Mouse (Mus musculus): ENCODE data around the gene Agpat2.

The Agpat2 gene

GRCm38 (mm10) chr2:26595725-26596435 is 8.3 kb downstream of the Agpat2 start:
- DNase-seq (ENCODE audit: low spot score): no peak

- DNase-seq (ENCODE audit: low spot score): no peak
Measured at GRCm38 (mm10) chr2:26594934-26595724, 9.1 kb downstream of the Agpat2 start.

- no peak for DNase-seq (ENCODE audit: low spot score)
Measured at GRCm38 (mm10) chr2:26594461-26594933, 9.7 kb downstream of the Agpat2 start.

GRCm38 (mm10) chr2:26594022-26594346 is 10.2 kb downstream of the Agpat2 start:
- DNase-seq (ENCODE audit: low spot score): no peak

GRCm38 (mm10) chr2:26593211-26594021 is 10.8 kb downstream of the Agpat2 start:
- no peak for DNase-seq (ENCODE audit: low spot score)

DNA sequence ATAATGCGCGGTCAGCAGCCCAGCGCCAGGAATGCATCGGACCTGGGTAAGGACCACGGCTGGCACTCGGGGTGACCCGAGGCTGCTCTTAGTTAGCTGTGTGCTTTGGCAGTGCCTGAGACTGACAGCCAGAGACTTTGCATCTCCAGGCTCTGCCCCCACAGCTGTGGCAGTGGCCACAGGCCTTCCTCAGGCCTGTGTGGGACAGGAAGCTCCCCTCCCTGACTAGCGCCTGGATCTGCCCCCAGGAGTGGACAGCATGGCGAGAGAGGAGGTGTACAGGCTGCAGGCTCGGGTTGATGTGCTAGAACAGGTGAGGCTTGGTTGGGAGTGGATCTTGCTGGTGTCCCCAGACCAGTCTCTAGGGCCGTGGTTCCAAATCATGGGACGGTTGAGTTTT is 12.8 kb downstream of the Agpat2 start:
- DNase-seq (ENCODE audit: low spot score): no peak

GRCm38 (mm10) chr2:26590962-26591361 is 13.3 kb downstream of the Agpat2 start:
- no peak for DNase-seq (ENCODE audit: low spot score)

- no peak for DNase-seq (ENCODE audit: low spot score)
Measured at GRCm38 (mm10) chr2:26590282-26590681, 13.9 kb downstream of the Agpat2 start.

DNA sequence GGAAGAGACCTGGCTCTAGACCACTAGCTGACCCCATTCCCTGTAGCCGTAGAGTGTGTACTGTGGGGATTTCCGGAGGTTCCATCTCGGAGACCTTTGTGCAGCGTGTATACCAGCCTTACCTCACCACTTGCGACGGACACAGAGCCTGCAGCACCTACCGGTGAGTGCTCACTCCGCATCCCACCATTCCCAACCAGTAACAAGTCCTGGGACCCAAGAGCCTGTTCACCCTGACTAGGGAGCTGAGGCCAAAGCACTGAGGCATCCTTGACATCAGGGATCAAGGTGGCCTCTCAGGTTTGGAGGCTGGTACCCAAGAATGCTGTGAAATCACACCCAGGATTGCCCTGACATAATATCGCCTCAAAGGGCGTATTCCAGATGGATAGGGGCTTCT is 14.9 kb downstream of the Agpat2 start:
- DNase-seq (ENCODE audit: low spot score): no peak

DNA sequence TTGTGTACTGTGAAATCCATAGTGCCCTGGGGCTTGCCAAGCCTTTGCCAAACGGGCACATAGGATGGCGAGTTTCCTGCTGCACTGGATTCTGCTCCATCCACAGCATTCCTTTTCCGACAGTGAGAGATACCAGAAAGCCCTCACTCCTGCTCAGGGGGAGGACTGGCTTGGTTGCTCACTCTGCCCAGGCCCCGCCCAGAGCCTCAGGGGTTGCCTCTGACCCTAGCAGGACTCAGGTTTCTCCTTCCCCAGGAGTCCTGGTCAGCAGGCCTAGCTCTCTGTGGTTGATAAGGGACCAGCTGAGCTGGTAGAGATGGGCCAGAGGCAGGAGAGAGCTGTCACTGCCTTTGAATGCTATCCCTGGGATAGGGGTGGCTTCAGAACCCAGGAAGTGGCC is 15.6 kb downstream of the Agpat2 start:
- DNase-seq (ENCODE audit: low spot score): no peak

- no peak for DNase-seq (ENCODE audit: low spot score)
Measured at GRCm38 (mm10) chr2:26587044-26587405, 17.2 kb downstream of the Agpat2 start.

DNA sequence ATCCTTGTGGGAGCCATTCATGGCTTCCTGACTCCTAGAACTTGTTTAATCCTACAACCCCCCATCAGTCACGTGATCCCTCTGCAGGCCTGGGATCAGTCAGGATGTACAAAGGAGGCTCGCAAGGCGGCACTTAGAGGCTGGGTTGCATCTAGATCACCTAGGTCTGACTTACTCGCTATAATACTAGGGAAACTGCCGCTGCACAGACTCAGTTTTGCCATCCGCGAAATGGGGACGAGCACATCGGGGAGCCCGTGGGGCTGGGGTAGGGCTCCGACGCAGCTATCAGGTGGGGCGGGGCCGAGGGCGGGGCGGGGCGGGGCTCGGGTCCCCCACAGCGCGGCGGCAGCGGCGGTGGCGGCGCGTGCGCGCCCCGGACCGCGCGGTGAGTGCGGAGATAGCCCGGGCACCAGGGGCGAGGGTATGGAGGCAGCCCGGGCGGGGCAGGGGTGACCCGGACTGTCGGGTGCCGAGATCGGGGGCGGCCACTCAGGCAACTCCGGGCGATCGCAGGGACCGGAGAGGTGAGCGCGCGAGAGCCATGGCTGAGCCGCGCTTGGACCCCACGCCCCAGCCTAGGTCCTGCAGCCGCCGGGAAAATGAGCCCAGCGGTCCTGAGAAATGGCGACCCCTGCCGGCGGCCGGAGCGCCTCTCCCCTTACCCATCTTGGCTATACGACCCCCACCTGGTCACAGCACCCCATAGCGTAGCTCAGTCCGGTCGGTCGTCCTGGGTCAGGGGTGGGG is 17.7 kb downstream of the Agpat2 start, which contains the start of gene Gm20532:
Gene Gm20532, plus strand, starts transcription at position 346 of the 750 bp plus-strand sequence.
- DNase-seq (ENCODE audit: low spot score): no peak

DNA sequence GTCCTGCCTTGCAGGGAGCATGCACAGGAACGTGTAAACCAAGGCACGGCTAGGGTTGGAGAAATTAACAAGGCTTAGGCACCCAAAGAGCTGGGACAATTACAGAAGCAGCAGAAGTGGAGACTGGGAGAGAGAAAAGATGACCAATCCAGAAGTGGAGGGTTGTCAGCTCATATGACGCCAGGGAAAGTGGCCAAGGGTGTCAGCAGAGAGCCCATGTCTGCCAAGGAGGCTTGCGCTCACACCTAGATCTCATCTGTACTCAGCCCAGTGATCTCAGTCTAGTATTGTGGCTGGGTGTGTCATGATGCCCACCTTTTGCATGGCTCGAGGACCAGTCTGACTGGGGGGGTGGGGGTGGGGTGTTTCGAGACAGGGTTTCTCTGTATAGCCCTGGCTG is 18.5 kb downstream of the Agpat2 start:
- no peak for DNase-seq (ENCODE audit: low spot score)

GRCm38 (mm10) chr2:26583640-26584039 is 20.6 kb downstream of the Agpat2 start:
- no peak for DNase-seq (ENCODE audit: low spot score)

- DNase-seq (ENCODE audit: low spot score): no peak
Measured at GRCm38 (mm10) chr2:26582741-26583140, 21.5 kb downstream of the Agpat2 start.

DNA sequence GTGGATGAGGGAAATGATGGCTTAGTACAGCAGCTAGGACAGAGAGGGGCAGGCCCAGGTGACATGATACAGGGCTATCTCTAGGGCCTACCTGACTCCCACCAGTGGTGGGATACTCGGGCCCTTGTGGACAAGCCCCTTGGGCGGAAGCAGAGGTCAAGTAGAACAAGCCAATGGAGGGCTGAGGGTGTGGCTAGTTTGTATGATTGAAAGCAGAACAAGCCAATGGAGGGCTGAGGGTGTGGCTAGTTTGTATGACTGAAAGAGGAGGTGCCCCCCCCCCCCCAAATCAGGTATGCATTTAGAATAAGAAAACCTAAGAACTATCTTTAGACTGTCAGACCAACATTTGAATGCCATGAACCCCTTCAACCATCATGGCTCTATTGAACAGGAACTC is 22.0 kb downstream of the Agpat2 start:
- no peak for DNase-seq (ENCODE audit: low spot score)

- DNase-seq (ENCODE audit: low spot score): no peak
Measured at GRCm38 (mm10) chr2:26580751-26581150, 23.5 kb downstream of the Agpat2 start.

DNA sequence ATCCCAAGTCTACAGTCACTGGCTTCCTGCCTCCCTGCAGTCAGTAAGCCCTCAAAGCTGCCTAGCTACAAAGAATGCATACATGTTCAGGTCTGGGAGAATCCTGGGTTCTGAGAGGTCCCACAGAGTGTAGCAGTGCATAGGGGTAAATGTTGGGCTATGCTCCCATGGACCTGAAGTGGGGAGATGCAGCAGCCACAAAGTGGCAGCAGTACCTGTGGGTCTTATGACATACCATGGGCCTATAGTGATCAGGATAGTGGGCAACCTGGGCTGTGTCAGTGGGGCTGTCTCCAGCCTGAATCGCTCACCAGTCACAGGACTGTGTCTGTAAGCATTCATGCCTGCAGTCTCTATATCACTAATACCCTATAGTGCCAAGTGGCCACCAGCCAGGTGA is 24.5 kb downstream of the Agpat2 start, which contains the start of gene Egfl7:
Gene Egfl7, plus strand, starts transcription at position 301 of the 400 bp plus-strand sequence.
- no peak for DNase-seq (ENCODE audit: low spot score)

DNA sequence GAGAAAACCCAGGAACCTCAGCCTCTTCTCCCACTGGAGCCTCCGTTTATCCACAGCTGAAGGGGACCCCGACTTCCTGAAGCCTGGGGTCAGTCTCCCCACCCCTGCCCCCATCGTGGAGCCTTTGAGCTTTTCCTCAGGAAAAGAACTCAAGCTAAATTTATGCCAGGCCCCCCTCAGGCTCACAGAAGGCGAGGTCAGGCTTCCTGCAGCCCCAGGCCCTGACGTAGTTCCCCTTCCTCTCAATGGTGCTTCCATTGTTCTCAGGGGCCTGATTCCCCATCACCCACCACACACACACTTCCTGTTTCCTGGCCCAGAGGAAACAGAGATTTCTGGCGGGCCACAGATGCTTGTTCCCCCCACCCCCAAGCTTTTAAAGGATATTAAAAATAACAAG is 25.8 kb downstream of the Agpat2 start:
- no peak for DNase-seq (ENCODE audit: low spot score)

DNA sequence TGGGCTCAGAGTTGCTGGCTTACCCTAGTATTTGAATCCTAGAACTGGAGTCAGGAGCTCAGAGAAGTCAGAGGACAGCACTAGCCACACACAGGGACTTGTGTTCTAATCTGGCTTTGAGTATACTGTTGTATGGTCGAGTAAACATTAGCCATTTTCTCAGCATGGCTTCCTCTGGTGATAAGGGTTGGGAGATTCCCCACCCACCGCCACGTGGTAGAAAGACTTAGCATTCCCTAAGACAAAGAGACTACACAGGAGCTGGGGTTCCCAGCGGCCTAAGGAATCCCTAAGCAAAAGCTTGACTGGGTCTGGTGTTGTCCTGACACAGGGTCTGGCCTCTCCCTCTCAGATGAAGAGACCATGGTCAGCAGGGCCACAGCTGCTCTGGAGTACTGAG is 27.8 kb downstream of the Agpat2 start:
- no peak for DNase-seq (ENCODE audit: low spot score)

GRCm38 (mm10) chr2:26575865-26576264 is 28.4 kb downstream of the Agpat2 start:
- no peak for DNase-seq (ENCODE audit: low spot score)

DNA sequence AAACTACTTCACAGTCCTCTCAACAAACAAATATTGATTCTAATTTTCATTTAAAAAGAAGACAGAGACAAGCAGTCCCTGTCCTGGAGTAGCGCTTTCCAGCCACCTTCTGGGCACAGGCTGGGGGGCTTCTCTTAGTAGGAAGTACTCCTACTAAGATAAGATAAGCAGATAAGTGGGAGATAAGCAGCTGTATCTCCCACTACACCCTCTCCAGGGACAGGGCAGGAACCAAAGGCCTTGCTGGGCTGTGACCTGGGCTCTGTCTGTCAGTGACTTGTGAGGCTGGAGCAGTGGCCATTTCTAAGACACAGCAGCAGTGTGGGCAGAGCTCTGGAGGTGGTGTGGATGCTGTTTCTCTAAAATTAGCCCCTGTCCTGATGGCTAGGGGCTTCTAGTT is 28.8 kb downstream of the Agpat2 start:
- no peak for DNase-seq (ENCODE audit: low spot score)

Measured in spleen, adult 12 weeks (tissue).